Mouse (Mus musculus): ENCODE results near the gene Lzts2. TPM values are rescaled to one million over a fixed set of nuclear protein-coding genes. Genes with fewer than 3 reads are reported as not detected.

Gene Lzts2
- total RNA-seq, 2 experiments from 2014 or later: 55.3 to 58.9 TPM

DNA sequence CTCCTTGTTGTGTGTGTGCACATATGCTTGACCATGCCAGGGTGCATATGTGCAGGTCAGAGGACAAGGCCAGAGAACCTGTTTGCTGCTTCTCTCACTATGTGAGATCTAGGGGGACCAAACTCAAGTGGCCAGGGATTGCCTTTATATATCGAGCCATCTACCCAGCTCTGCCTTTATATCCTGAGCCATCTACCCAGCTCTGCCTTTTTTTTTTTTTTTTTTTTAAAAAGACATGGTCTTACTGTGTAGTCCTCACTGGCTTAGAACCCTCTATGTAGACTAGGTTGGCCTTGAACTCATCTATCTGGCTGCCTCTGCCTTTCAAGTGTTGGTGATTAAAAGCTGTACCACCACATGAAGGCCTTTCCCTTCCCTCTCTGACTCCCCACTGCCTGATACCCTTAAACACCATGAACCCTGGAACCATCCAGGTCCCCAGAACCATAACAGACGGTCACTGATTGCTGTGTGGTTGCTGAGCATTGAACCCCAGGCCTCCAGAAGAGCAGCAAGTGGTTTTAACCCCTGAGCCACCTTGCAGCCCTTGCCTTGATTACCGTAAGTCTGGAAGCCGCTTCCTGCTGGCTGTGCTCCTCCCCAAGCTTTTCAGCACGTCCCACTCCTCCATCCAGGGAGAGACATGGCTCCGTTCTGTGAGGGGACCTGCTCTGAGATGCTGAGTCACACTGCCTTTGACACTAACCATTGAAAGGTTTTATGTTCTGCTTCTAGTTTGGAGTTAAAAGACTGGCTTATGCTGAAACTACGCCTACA is 10.3 kb upstream of the Lzts2 start:
- no peak for DNase-seq

DNA sequence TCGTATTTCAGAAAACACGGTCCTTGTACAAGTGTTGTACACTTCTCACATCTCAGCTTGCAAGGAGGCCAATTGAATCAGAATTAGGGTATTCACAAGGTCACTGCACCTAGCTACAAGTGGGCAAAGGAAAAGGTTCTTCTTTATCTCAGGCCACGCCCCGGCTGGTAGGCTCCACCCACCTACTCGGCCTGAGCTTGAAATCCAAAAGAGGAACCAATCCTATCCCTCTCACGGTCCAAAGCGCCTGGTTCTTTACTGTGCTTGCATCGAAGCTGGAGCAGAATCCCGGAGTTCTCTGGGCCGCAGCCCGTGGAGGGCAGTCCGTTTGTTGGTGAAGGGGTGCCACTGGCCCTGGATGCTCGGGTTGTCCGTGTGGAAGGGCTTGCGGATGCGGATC is 8.8 kb upstream of the Lzts2 start, which contains the start of gene Twnk:
TSS of gene Twnk (plus strand) at position 220 of the 400 bp plus-strand sequence.
- peak; percentile 63 to 64 for DNase-seq

DNA sequence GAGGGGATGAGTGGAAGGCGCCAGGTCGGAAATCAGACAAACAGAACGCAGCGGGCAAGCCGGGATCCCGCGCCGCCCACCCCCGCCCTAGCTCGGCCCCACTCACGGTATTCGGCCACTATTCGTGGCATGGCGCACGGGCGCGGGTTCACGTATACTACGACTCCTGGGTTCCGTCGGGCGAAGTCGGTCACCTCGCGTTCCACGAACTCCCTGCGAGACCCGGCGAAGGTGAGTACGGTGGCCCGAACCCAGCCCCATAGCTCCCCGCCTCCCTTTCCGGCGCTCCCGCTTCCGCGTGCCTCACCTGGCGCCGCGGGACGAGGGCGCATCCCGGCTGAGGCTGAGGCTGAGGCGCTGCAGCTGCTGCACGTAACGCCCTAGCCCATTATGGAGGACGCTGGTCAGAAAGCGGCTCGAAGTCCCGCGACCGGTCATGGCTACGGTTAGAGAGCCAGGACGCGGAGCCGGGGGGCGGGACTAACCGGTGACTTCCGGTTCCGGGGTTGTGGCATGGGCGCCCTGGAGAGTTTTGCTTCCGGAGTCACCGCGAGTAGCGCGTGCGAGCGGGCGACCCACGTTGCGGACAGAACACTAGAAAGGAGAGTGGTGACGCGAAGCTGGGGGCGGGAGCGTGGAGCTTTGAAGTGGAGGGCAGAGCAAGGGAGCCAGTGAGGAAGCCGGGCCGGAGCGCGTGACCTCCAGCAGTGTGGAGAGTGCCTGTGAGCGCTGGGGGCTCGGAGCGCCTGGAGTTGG is 8.1 kb upstream of the Lzts2 start, which contains the start of gene Mrpl43:
TSS of gene Mrpl43 (minus strand) at position 486 of the 756 bp plus-strand sequence.
- peak; percentile 96 to 99 for DNase-seq

GRCm38 (mm10) chr19:45007021-45007420 is 7.2 kb upstream of the Lzts2 start:
- no peak for DNase-seq

DNA sequence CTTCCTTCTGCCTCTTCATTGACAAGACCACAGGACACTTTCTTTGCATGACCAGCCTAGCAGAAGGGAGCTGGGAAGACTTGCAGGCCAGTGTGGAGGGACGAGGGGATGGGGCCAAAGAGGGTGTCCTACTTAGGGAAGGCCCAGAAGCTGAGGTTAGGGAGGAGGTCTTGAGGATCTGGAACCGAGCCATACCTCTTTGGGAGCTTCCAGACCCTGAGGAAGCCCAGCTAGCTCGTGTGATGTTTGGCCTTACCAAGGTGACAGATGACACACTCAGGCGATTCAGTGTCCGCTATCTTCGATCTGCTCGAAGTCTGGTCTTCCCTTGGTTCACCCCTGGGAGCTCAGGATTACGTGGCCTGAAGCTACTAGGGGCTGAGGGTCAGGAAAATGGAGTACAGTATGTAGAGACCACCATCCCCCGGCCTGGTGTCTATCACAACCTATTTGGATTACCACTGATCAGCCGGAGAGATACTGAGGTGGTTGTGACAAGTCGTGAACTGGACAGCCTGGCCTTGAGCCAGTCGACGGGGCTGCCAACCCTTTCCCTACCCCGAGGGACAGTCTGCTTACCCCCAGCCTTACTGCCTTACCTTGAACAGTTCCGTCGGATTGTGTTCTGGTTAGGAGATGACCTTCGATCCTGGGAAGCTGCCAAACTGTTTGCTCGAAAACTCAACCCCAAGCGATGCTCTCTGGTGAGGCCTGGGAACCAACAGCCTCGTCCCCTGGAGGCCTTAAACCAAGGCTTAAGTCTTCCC is 6.6 kb upstream of the Lzts2 start:
- DNase-seq: no peak

DNA sequence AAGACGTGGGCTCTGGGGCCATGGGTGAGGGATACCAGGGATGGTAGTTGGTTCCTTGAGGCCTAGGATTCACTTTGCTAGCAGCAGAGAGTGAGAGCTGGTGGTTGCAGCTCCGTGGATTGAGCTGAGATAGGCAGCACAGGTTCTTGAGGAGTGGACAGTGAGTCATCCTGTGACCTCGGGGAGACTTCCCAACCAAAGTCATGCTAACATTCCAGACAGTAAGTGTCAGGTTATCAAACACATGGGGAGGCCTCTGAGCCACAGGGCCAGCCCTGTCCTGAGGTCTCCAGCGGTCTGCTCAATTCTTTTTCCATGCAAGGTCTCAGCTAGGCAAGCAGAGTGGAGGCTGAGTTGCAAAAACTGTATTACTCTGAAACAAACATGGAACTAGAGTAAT is 3.6 kb upstream of the Lzts2 start:
- DNase-seq: no peak

DNA sequence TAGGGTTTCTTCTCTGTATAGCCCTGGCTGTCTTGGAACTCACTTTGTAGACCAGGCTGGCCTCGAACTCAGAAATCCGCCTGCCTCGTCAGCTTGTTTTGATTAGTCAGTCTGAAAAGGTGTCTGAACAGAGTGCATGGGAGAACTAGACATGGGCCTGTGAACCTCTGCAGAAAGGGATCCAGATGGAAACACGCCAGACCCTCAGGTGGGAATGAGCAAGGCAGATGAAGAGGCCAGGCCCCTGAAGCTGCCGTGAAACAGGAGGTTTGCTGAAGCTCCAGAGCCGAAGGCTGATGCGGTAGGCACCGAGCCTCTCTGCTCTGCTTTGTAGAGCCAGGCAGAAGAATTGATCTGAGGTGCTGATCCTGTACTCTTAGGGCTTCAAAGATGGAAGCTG is 2.0 kb upstream of the Lzts2 start:
- DNase-seq: no peak

- peak; percentile 38 to 63 for DNase-seq
Observed at GRCm38 (mm10) chr19:45012636-45013035, 1.6 kb upstream of the Lzts2 start.

DNA sequence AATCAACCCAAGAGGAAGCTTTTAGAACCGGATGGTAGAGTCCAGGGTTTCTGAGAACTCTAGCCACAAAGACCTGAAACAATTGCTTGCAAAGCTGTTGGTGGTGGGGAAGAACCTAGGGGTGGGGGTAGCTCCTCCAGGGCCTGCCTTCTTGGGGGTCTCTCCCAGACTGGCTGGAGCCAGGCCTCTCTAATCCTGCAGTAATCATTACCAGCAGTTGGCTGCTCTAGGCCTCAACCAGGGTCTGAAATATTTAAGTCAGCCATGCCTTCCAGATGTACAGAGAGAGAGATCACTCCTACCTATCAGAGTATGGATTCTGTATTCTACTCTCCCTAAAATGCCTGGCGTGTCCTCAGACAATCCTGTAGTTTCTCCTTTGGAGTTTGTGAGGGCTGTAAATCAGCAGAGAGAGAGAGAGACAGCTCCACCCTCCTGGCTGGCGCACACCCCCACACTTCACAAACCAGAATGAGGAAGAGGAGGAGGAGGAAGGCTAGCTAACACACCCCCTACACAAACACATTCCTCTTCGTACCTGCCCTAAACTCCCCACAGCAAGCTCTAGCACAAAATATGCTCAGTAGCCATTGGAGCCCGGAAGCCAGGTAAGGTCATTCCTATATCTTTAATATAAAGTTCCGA is 511 bp upstream of the Lzts2 start:
- DNase-seq: no peak

DNA sequence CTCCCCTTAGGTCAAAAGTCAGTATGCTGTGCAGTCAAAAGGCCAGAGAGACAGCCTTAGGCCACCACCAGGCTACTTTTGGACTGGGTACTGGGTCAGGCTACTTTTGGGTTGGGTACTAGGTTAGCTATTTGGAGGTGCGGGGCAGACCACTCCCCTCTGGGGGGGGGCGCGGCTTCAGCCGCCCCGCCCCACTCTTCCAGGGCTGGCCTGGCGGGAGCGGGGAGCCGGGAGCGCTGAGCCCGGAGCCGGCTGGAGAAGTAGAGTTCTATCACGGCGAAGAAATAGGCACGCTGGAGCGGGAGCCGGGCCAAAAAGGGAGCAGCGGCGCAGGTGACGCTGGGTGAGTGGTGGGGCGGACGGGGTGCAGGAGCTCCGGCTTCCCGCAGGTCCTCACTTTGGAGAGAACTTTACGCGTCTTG is 778 bp downstream of the Lzts2 start:
- DNase-seq: peak in 1 of 2 experiments; percentile 76

GRCm38 (mm10) chr19:45015518-45016281 is 1.5 kb downstream of the Lzts2 start:
- DNase-seq: peak; percentile 78 to 82

GRCm38 (mm10) chr19:45016341-45017215 is 2.4 kb downstream of the Lzts2 start:
- DNase-seq: peak; percentile 91 to 92

- DNase-seq: peak; percentile 91
Observed at GRCm38 (mm10) chr19:45017216-45017771, 3.1 kb downstream of the Lzts2 start.

DNA sequence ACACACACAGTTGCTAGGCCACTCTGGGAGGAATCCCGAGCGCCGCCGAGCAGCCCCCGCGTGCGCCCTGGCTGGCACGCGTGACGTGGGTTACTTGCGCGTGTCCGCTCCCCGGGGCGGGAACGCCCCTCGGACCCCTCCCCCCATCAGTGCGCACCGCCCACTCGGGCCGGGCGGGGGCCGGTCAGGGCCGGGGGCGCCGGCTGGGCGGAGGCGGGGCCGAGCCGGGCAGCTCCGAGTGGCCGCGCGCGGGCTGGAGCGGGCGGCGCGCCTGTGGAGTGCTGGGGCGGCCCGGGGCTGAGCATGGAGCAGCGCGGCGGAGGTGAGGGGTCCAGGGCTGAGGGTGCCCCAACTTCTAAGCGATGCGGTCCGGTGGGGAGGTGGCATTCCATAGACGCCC is 3.7 kb downstream of the Lzts2 start:
- peak; percentile 88 to 94 for DNase-seq

DNA sequence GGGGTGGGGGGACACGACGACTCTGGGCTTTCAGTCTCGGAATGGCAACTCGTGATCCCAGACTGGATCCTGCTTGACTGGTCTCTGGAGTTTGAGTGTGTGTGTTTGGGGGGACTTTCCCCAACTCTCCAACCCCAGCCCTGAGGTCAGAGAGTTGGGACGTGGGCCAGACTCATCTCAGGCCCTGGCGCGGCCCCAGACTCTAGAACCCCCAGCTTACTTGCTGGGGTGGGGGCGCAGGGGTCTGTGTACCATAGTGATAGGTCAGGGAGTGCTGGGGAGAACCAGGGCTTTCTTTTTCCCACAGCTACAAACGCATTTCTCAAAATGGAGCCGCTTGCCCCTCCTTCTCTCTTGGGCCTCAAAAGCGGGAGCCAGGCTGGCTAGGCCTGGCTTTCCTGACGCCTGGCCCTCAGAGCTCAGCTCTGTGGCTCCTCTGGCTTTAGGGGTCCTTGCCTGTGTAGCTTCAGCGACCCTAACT is 4.2 kb downstream of the Lzts2 start:
- DNase-seq: peak; percentile 49 to 70

- DNase-seq: peak; percentile 81 to 89
Observed at GRCm38 (mm10) chr19:45020348-45020747, 6.1 kb downstream of the Lzts2 start.

- peak in 1 of 2 experiments; percentile 26 for DNase-seq
Observed at GRCm38 (mm10) chr19:45021362-45021761, 7.1 kb downstream of the Lzts2 start.

DNA sequence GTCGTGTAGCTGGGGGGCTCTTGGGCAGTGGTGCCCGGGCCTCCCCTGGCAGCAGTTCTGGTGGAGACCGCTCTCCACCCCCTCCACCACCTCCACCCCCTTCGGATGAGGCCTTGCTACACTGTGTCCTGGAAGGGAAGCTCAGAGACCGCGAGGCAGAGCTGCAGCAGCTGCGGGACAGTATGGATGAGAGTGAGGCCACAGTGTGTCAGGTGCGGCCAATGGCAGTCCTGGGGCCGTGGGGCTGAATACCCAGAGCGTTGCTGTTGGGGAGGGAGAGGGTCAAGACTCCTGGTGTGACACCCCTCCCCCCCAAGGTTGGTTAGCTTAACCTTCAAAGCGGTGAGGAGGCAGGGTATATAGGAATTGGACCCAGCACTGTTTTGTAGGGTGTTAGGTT is 9.8 kb downstream of the Lzts2 start:
- DNase-seq: peak in 1 of 2 experiments; percentile 11

DNA sequence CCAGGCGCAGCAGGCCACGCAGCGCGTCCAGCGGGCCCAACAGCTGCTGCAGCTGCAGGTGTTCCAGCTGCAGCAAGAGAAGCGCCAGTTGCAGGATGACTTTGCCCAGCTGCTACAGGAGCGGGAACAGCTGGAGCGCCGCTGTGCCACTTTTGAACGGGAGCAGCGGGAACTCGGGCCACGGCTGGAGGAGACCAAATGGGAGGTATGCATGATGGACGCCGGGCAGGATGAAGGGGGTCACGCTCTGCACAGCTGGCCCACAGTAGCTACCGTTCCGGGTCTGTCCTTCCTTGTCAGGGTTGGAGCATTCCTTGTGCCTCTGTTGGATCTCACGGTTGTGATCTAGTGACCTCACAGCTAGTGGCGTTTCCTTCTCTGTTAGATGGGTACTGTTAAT is 10.6 kb downstream of the Lzts2 start:
- DNase-seq: no peak
